Mouse (Mus musculus): ENCODE measurements around the gene Ache. TPM values are rescaled to one million over a fixed set of nuclear protein-coding genes. Genes with fewer than 3 reads are reported as not detected.
A peak's percentile ranks its signal among the peaks of the same experiment; 100 is the strongest.

Gene Ache
- polyA plus RNA-seq (2012; rRNA removed) (18.1 and 20.5 TPM in 2 replicates), polyA plus RNA-seq (2014; fragmentation: Nextera tagmentation; extraction: Ambion mirVana) (12.4 and 16.6 TPM in 2 replicates)

DNA sequence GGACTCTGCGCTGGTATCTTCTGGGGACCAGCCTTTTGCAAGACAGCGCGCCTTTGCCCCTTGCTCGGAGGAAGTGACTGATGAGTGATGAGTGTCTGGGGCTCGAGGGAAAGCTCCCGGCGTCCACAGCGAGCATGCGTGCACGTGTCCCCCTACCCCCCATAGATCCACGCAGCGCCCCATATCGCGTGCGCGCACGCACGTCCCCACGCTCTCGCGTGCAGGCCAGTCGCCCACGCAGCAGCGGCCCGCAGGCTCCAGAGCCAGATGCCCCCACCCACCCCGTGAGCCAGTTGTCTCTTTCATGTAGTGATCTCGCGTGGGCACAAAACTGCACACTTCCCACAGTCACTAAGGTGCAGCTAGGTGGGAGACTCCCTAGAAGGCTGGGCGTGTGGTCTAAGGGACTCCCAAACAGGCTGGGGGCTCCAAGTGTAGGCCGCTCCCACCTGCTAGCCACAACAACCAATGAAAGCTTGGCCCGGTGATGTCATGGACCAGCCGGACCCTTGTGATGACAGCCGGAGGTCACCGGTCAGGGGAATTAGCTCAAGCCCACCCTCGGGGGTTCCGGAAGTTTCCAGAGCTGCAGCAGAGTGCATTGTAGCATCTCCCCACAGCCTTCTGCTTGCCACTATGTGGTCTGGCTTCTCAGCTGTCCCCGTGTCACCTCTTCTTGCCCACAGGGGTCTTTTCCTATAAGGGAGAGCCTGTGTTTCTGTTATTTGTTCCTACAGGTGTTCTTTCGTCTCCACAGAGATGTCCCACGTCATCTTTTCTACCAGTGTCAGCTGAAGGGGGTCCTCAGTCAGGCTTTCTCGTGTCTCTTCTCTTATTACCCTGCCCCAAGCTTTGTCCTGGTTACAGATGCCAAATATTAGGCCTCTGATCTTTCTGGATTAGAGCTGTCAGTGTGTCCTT, at the start of gene Ache:
Gene Ache, plus strand, starts transcription at position 488 of the 921 bp plus-strand sequence.
- H3K27me3 ChIP-seq (ENCODE audit: control insufficient read depth, insufficient read depth, low read length): no peaks in the 10 kb centered on the region; the same call in 1 of the 2 replicates
- TF ChIP-seq CTCF (IDR thresholded peaks at IDR 0.05; ENCODE audit: low read depth) (no peak), EP300 (IDR thresholded peaks at IDR 0.05; ENCODE audit: low read depth) (no peak)
- peak within 1 kb of the TSS; percentile 99 for H3K27ac ChIP-seq
- DNase-seq (ENCODE audit: low read depth in 3 of 3, low spot score in 3 of 3): no peak
- WGBS (ENCODE audit: insufficient replicate concordance): 2% methylated on average over 39 of the region's 40 CpGs
- H3K4me1 ChIP-seq (replicated peaks; ENCODE audit: control insufficient read depth in 2 of 2, insufficient read depth in 2 of 2, low read length in 1 of 2): peaks cover 21 to 33% of the 10 kb centered on the region in 2 experiments
- peak within 1 kb of the TSS; percentile 82 to 91 for H3K4me3 ChIP-seq (ENCODE audit: insufficient read depth in 1 of 2, low read depth in 2 of 2, low read length in 2 of 2)
- H3K36me3 ChIP-seq (replicated peaks; ENCODE audit: control insufficient read depth, insufficient read depth, low read depth): no peaks in the 10 kb centered on the region
- H3K9me3 ChIP-seq (ENCODE audit: control insufficient read depth, low read length): no peaks in the 10 kb centered on the region
- peak within 1 kb of the TSS; percentile 100 for H3K4me2 ChIP-seq (ENCODE audit: low read depth)
- no peak for ATAC-seq (ENCODE audit: insufficient read depth)
- peak within 1 kb of the TSS; percentile 87 for H3K9ac ChIP-seq (replicated peaks)

- Histone ChIP-seq H3K9me3 (ENCODE audit: control insufficient read depth, low read length) (no peaks in the 10 kb centered on the region), H3K4me3 (ENCODE audit: insufficient read depth in 1 of 2, low read depth in 2 of 2, low read length in 2 of 2) (no peak overlapping the region), H3K4me1 (replicated peaks; ENCODE audit: control insufficient read depth in 2 of 2, insufficient read depth in 2 of 2, low read length in 1 of 2) (peaks cover 2 to 13% of the 10 kb centered on the region in 2 experiments; a peak in 2 of 4 replicates), H3K36me3 (replicated peaks; ENCODE audit: control insufficient read depth, insufficient read depth, low read depth) (no peaks in the 10 kb centered on the region), H3K27ac (no peak overlapping the region), H3K27me3 (ENCODE audit: control insufficient read depth, insufficient read depth, low read length) (no peaks in the 10 kb centered on the region), H3K4me2 (ENCODE audit: low read depth) (no peak overlapping the region), H3K9ac (replicated peaks) (no peak overlapping the region)
- no peak for TF ChIP-seq CTCF (IDR thresholded peaks at IDR 0.05; ENCODE audit: low read depth)
- no peak for TF ChIP-seq EP300 (IDR thresholded peaks at IDR 0.05; ENCODE audit: low read depth)
- ATAC-seq (ENCODE audit: insufficient read depth): peak; percentile 11; the same call in 1 of the 2 replicates
- DNase-seq (ENCODE audit: low read depth in 3 of 3, low spot score in 3 of 3): no peak
- WGBS (ENCODE audit: insufficient replicate concordance): 26% methylated on average over 14 of the region's 14 CpGs
Observed at GRCm38 (mm10) chr5:137263897-137264720, 23.2 kb upstream of the Ache start.

DNA sequence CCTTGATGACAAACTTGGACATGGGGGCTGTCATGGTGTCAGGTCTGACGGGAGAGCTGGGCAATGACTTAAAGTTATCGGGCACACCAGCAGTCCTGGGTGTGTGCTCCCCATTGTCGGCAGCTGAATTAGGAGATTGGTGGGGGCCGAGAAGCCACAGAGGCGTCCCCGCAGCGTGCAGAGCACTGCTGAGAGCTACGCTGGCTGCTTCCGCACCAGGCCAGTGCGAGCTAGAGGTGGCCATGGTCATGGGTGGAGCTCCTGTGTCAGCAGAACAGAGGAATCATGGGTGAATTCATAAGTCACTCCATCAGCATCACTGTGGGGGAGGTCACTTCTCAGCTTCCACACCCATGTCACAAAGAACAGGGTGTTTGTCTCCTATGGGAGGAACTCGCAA, 22.5 kb upstream of the Ache start:
- Histone ChIP-seq H3K9me3 (ENCODE audit: control insufficient read depth, low read length) (no peaks in the 10 kb centered on the region), H3K4me3 (ENCODE audit: insufficient read depth in 1 of 2, low read depth in 2 of 2, low read length in 2 of 2) (no peak overlapping the region), H3K27me3 (ENCODE audit: control insufficient read depth, insufficient read depth, low read length) (no peaks in the 10 kb centered on the region), H3K4me2 (ENCODE audit: low read depth) (peak overlapping the region; percentile 4; the same call in 1 of the 2 replicates), H3K36me3 (replicated peaks; ENCODE audit: control insufficient read depth, insufficient read depth, low read depth) (no peaks in the 10 kb centered on the region), H3K9ac (replicated peaks) (no peak overlapping the region), H3K27ac (no peak overlapping the region), H3K4me1 (replicated peaks; ENCODE audit: control insufficient read depth in 2 of 2, insufficient read depth in 2 of 2, low read length in 1 of 2) (peaks cover 2 to 13% of the 10 kb centered on the region in 2 experiments; a peak in 2 of 4 replicates)
- no peak for DNase-seq (ENCODE audit: low read depth in 3 of 3, low spot score in 3 of 3)
- 49% methylated on average over 11 of the region's 11 CpGs for WGBS (ENCODE audit: insufficient replicate concordance)
- peak; percentile 31; the same call in 1 of the 2 replicates for ATAC-seq (ENCODE audit: insufficient read depth)
- TF ChIP-seq EP300 (IDR thresholded peaks at IDR 0.05; ENCODE audit: low read depth) (no peak), CTCF (IDR thresholded peaks at IDR 0.05; ENCODE audit: low read depth) (no peak)

DNA sequence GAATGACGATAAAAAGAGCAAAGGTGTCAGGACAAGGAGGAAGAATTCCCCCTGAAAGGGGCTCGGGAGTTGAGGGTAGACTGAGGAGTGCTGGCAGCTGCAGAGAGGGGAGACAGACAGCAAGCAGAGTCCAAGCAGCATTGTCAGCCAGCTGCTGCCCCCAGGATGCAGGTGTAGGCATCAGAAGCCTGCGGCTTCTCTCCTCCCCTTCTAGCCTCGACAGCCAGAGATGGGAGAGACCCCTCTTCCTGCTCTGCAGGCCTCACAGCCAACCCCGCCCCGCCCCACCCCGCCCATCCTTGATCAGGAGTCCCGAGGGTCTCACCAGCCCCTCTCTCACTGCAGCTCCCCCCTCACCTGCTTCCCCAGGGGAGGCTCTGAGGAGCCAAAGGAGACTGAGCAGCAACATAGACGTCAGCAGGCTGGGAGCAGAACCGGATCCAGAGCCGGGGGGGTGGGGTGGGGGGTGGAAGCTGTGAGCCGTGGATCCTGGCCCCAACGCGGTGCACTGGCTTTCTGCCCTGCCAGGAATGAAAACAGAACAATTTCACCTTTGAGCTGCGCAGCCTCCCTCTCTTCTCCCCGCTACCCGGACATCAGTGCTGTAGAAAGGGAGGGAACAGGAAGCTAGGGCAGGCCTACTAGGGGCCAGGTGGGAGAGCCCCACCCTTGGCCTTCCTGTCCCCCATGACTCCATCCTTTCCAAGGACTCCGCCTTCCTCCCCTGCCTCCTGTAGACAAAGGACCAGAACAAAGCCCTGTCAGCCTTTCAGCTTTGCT, 19.0 kb upstream of the Ache start:
- no peak overlapping the region for H3K4me3 ChIP-seq (ENCODE audit: insufficient read depth in 1 of 2, low read depth in 2 of 2, low read length in 2 of 2)
- H3K27me3 ChIP-seq (ENCODE audit: control insufficient read depth, insufficient read depth, low read length): no peaks in the 10 kb centered on the region
- H3K4me2 ChIP-seq (ENCODE audit: low read depth): no peak overlapping the region
- H3K9ac ChIP-seq (replicated peaks): no peak overlapping the region
- H3K4me1 ChIP-seq (replicated peaks; ENCODE audit: control insufficient read depth in 2 of 2, insufficient read depth in 2 of 2, low read length in 1 of 2): peaks cover 2 to 13% of the 10 kb centered on the region in 2 experiments; a peak in 2 of 4 replicates
- DNase-seq (ENCODE audit: low read depth in 3 of 3, low spot score in 3 of 3) (no peak), ATAC-seq (ENCODE audit: insufficient read depth) (no peak)
- no peak for TF ChIP-seq CTCF (IDR thresholded peaks at IDR 0.05; ENCODE audit: low read depth)
- no peak for TF ChIP-seq EP300 (IDR thresholded peaks at IDR 0.05; ENCODE audit: low read depth)
- no peaks in the 10 kb centered on the region for H3K9me3 ChIP-seq (ENCODE audit: control insufficient read depth, low read length)
- H3K36me3 ChIP-seq (replicated peaks; ENCODE audit: control insufficient read depth, insufficient read depth, low read depth): no peaks in the 10 kb centered on the region
- 19% methylated on average over 15 of the region's 18 CpGs for WGBS (ENCODE audit: insufficient replicate concordance)
- no peak overlapping the region for H3K27ac ChIP-seq

Measured in liver, embryonic 14.5 days (tissue).